Mouse (Mus musculus) heart, embryonic 12.5 days (tissue): ENCODE measurements at regions not wholly inside any gene's neighbourhood (a gene's known extent, or its start where the extent isn't known, plus 50 kb on each side); places are given as distances from the start of the nearest gene placed in this dataset.
"Not testable (repeated sequence)": the region's sequence is repeated elsewhere in the genome, so short reads cannot be mapped to it uniquely, and the experiment has no call there.

Experiments used
- ATAC-seq: fragments of 200-750 bp; cut with Nextera tagmentation; 2 replicates; pipeline ENCODE4 v1.8.0; 2017; ENCODE audit warnings: moderate TSS enrichment, moderate library complexity; ENCODE audit not compliant: insufficient number of reproducible peaks, low FRiP score
- H3K27ac ChIP-seq: fragments of 300-500 bp; sonication (generic); 2 replicates; pipeline ENCODE4 v1.5.1; 2016; ENCODE audit warnings: mild to moderate bottlenecking, moderate library complexity; ENCODE audit not compliant: poor library complexity, severe bottlenecking
- H3K27me3 ChIP-seq: fragments of 300-500 bp; sonication (generic); replicated peaks from 2 replicates; pipeline ENCODE4 v1.6.1; 2016; ENCODE audit warnings: mild to moderate bottlenecking, moderate library complexity
- H3K36me3 ChIP-seq: fragments of 300-500 bp; sonication (generic); 2 replicates; pipeline ENCODE4 v1.6.1; 2016; ENCODE audit warnings: mild to moderate bottlenecking, moderate library complexity
- H3K4me1 ChIP-seq: fragments of 300-500 bp; sonication (generic); replicated peaks from 2 replicates; pipeline ENCODE4 v1.6.1; 2016; ENCODE audit warnings: mild to moderate bottlenecking
- H3K4me2 ChIP-seq: fragments of 300-500 bp; sonication (generic); 2 replicates; pipeline ENCODE4 v1.6.1; 2016; ENCODE audit warnings: mild to moderate bottlenecking, moderate library complexity
- H3K4me3 ChIP-seq: fragments of 300-500 bp; sonication (generic); 2 replicates; pipeline ENCODE4 v1.5.1; 2016; ENCODE audit warnings: mild to moderate bottlenecking
- H3K9ac ChIP-seq: fragments of 300-500 bp; sonication (generic); 2 replicates; pipeline ENCODE4 v1.6.1; 2016; ENCODE audit warnings: mild to moderate bottlenecking, moderate library complexity
- H3K9me3 ChIP-seq: fragments of 300-500 bp; sonication (generic); replicated peaks from 2 replicates; pipeline ENCODE4 v1.6.1; 2016; ENCODE audit warnings: mild to moderate bottlenecking, moderate library complexity
- WGBS: fragments of 180-500 bp; shearing (Covaris S2); methylation state at CpG from one replicate; pipeline ENCODE4 v1.1.7; 2016; 5-methylcytosine and 5-hydroxymethylcytosine counted together

- H3K4me1 ChIP-seq, H3K9me3 ChIP-seq, H3K4me2 ChIP-seq, H3K27me3 ChIP-seq, H3K27ac ChIP-seq, H3K36me3 ChIP-seq, H3K9ac ChIP-seq, H3K4me3 ChIP-seq, ATAC-seq: not testable (repeated sequence)
- WGBS, result 80% methylated on average over 10 of the region's 13 CpGs
Measured at GRCm38 (mm10) chrX:75734628-75735302, 140.2 kb downstream of the Pls3 start.

- H3K36me3 ChIP-seq, H3K4me1 ChIP-seq, H3K4me2 ChIP-seq, H3K27me3 ChIP-seq, H3K9me3 ChIP-seq, ATAC-seq, H3K9ac ChIP-seq, H3K27ac ChIP-seq: not testable (repeated sequence)
- 62% methylated on average over 11 of the region's 11 CpGs for WGBS
- peak overlapping the region; percentile 17; the same call in 1 of the 2 replicates for H3K4me3 ChIP-seq
Measured at GRCm38 (mm10) chrX:75733651-75734050, 141.3 kb downstream of the Pls3 start.

- H3K36me3 ChIP-seq, H3K9ac ChIP-seq, H3K27ac ChIP-seq, H3K27me3 ChIP-seq, H3K4me2 ChIP-seq, H3K4me1 ChIP-seq, ATAC-seq, H3K9me3 ChIP-seq, H3K4me3 ChIP-seq: not testable (repeated sequence)
- 63% methylated on average over 12 of the region's 12 CpGs for WGBS
Measured at GRCm38 (mm10) chrX:75729791-75730190, 145.2 kb downstream of the Pls3 start.

- 63% methylated on average over 4 of the region's 4 CpGs for WGBS
- H3K27me3 ChIP-seq, result no peaks in the 10 kb centered on the region
- ATAC-seq, result no peak
- no peaks in the 10 kb centered on the region for H3K9me3 ChIP-seq
- no peak overlapping the region for H3K4me2 ChIP-seq
- H3K27ac ChIP-seq, result no peak overlapping the region
- H3K4me3 ChIP-seq, result no peak overlapping the region
- H3K9ac ChIP-seq, result no peak overlapping the region
- peaks cover 9% of the 10 kb centered on the region; the same call in 1 of the 2 replicates for H3K36me3 ChIP-seq
- no peaks in the 10 kb centered on the region for H3K4me1 ChIP-seq
Measured at GRCm38 (mm10) chrX:75728507-75728906, 146.5 kb downstream of the Pls3 start.

GRCm38 (mm10) chrX:75723542-75723941 lies 145.5 kb upstream of the Rab39b start:
- H3K4me2 ChIP-seq, result 0 out of 2 replicates have a peak overlapping the region, but pooled peaks have one; percentile 16
- H3K27ac ChIP-seq, H3K36me3 ChIP-seq, H3K27me3 ChIP-seq, H3K9ac ChIP-seq, H3K4me3 ChIP-seq, ATAC-seq, H3K9me3 ChIP-seq, H3K4me1 ChIP-seq: not testable (repeated sequence)
- WGBS, result 57% methylated on average over 31 of the region's 39 CpGs

GRCm38 (mm10) chrX:75699949-75700348 lies 121.9 kb upstream of the Rab39b start:
- H3K9ac ChIP-seq, result no peak overlapping the region
- H3K9me3 ChIP-seq, result no peaks in the 10 kb centered on the region
- 27% methylated on average over 1 of the region's 1 CpGs for WGBS
- no peak overlapping the region for H3K4me3 ChIP-seq
- H3K36me3 ChIP-seq, result no peaks in the 10 kb centered on the region
- no peak overlapping the region for H3K27ac ChIP-seq
- H3K4me2 ChIP-seq, result no peak overlapping the region
- H3K4me1 ChIP-seq, result no peaks in the 10 kb centered on the region
- ATAC-seq, result no peak
- no peaks in the 10 kb centered on the region for H3K27me3 ChIP-seq

- H3K9me3 ChIP-seq, ATAC-seq, H3K36me3 ChIP-seq, H3K27ac ChIP-seq, H3K27me3 ChIP-seq, H3K9ac ChIP-seq, H3K4me3 ChIP-seq, H3K4me1 ChIP-seq, H3K4me2 ChIP-seq: not testable (repeated sequence)
- 88% methylated on average over 8 of the region's 8 CpGs for WGBS
Measured at GRCm38 (mm10) chrX:75675271-75675670, 97.2 kb upstream of the Rab39b start.

GRCm38 (mm10) chrX:75673920-75674665 lies 96.1 kb upstream of the Rab39b start:
- peak overlapping the region; percentile 52 for H3K4me2 ChIP-seq
- peak; percentile 95 for ATAC-seq
- H3K9ac ChIP-seq, result no peak overlapping the region
- peak overlapping the region; percentile 37 for H3K4me3 ChIP-seq
- no peak overlapping the region for H3K27ac ChIP-seq
- no peaks in the 10 kb centered on the region for H3K4me1 ChIP-seq
- no peaks in the 10 kb centered on the region for H3K27me3 ChIP-seq
- no peaks in the 10 kb centered on the region for H3K36me3 ChIP-seq
- peaks cover 9% of the 10 kb centered on the region; the same call in 1 of the 2 replicates for H3K9me3 ChIP-seq
- WGBS, result 6% methylated on average over 23 of the region's 23 CpGs

GRCm38 (mm10) chrX:75673586-75673919 lies 95.5 kb upstream of the Rab39b start:
- Histone ChIP-seq H3K4me1 (no peaks in the 10 kb centered on the region), H3K4me2 (peak overlapping the region; percentile 46), H3K36me3 (no peaks in the 10 kb centered on the region), H3K27ac (no peak overlapping the region), H3K9me3 (peaks cover 9% of the 10 kb centered on the region; the same call in 1 of the 2 replicates), H3K27me3 (no peaks in the 10 kb centered on the region), H3K9ac (peak overlapping the region; percentile 32; the same call in 1 of the 2 replicates), H3K4me3 (peak overlapping the region; percentile 32)
- ATAC-seq, result no peak
- WGBS, result 44% methylated on average over 13 of the region's 13 CpGs

GRCm38 (mm10) chrX:75672976-75673375 lies 94.9 kb upstream of the Rab39b start:
- Histone ChIP-seq H3K4me3 (peak overlapping the region; percentile 32), H3K4me2 (peak overlapping the region; percentile 46), H3K9ac (no peak overlapping the region), H3K27ac (no peak overlapping the region), H3K36me3 (no peaks in the 10 kb centered on the region), H3K27me3 (no peaks in the 10 kb centered on the region), H3K4me1 (no peaks in the 10 kb centered on the region), H3K9me3 (peaks cover 9% of the 10 kb centered on the region; the same call in 1 of the 2 replicates)
- WGBS, result 84% methylated on average over 13 of the region's 13 CpGs
- ATAC-seq, result no peak

- no peak for ATAC-seq
- Histone ChIP-seq H3K4me3 (no peak overlapping the region), H3K27ac (no peak overlapping the region), H3K27me3 (no peaks in the 10 kb centered on the region), H3K9me3 (no peaks in the 10 kb centered on the region), H3K4me2 (no peak overlapping the region), H3K36me3 (no peaks in the 10 kb centered on the region), H3K9ac (no peak overlapping the region), H3K4me1 (no peaks in the 10 kb centered on the region)
- 88% methylated on average over 4 of the region's 4 CpGs for WGBS
Measured at GRCm38 (mm10) chrX:75667636-75668035, 89.6 kb upstream of the Rab39b start.
